Mouse (Mus musculus) thymus, postnatal 4 days (tissue): ENCODE data around the gene Rdm1.
"Not testable (repeated sequence)": the region's sequence is repeated elsewhere in the genome, so short reads cannot be mapped to it uniquely, and the experiment has no call there.

Experiments
- DNase-seq: peaks from one replicate; pipeline ENCODE4 v3.0.0; 2021

The Rdm1 gene

GRCm38 (mm10) chr11:101616948-101617767, 9.8 kb upstream of the Rdm1 start:
- no peak for DNase-seq

DNA sequence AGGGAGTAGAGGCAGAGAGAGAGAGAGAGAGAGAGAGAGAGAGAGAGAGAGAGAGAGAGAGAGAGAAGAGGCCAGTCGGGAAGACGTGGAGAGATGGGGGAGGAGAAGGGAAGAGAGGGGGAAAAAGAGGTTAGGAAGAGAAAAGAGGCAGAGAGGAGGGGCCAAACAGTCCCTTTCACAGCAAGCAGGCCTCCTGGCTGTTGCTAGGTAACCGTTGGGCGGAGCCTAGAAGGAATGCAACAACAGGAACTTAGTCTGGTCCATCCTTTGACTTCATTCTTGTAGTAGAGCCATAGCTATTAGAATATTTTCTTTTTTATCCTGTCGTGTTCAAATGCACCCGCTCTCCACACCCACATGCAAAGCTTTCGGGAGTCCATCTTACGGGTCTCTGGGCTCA, 9.1 kb upstream of the Rdm1 start:
- DNase-seq, result peak; percentile 75

DNA sequence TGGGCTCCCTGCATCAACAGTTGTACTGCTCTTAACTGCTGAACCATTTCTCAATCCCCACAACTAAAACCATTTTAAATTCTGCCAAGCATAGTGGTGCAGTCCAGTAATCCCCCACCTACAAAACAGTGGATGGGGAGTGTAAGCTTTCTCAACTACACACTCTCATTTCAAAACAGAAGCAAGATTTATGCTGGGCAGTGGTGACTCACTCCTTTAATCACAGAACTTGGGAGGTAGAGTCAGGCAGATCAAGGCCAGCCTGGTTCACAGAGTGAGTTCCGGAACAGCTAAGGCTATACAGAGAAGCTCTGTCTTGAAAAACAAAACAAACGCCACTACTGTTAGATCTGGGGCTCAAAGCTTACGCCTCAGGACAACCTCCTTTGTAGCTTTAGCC, 8.4 kb upstream of the Rdm1 start:
- no peak for DNase-seq

- not testable (repeated sequence) for DNase-seq
These were observed 6.9 kb upstream of the Rdm1 start for GRCm38 (mm10) chr11:101620022-101620655.

GRCm38 (mm10) chr11:101626649-101626994, 373 bp upstream of the Rdm1 start:
- no peak for DNase-seq

GRCm38 (mm10) chr11:101627857-101628559, 1.0 kb downstream of the Rdm1 start:
- peak; percentile 93 for DNase-seq

DNA sequence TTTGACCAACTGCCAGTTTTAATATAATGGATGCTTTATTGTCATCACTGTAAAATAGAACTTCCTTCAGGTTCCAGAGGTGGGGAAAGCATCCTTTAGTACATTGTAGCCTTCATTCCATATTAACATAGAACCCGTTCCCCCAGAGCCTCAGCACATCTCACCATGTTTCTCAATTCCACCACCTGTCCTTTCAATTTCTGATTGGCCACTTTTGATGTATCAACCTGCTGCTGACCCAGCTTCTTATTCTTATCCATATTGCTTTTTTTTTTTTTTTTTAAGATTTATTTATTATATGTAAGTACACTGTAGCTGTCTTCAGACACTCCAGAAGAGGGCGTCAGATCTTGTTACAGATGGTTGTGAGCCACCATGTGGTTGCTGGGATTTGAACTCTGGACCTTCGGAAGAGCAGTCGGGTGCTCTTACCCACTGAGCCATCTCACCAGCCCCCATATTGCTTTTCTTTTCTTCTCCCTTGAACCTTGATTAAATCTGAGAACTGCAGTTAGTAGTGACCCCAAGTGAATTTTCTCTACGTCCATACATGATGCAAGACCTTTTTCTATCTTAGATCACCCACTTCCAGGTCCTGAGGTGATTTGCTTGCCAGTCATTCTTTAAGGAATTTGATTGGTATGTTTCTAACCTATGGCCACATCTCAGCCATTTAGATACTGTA, 1.9 kb downstream of the Rdm1 start:
- not testable (repeated sequence) for DNase-seq

DNA sequence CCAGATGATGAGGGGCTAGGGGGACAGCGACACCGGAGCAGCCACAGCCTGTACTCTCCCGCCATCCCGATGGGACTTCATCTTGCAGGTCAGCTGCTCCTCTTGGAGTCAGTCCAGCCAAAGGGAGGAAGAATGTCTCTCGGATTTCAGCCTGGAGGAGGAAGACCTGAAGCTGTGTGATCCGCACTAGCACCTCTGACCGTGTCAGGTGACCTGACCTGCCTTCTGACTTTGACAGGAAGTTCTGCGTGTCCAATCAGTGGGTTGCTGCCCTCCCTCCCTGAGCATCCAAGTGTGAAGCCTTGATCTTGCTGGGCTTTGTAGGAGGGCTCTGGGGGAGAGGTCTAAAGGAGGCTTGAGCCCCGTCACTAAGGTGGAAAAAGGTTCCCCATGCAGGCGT, 8.7 kb downstream of the Rdm1 start:
- no peak for DNase-seq

DNA sequence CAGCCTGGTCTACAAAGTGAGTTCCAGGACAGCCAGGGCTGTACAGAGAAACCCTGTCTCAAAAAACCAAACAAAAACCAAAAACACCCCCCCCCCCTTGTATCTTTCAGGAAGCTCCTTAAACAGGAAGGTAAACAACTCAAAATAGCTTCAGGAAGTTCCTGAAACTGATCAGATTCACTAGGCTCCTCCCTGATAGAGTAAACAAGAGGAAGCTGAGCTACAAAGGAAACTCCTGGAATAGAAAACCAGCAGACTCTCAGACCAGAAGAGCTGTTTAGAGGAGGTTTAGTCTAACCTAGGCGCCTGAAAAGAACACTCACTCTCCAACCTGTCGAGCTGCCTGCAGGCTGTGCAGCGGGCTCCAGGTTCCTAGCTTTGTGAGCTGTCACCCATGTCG, 12.8 kb downstream of the Rdm1 start:
- DNase-seq, result no peak

DNA sequence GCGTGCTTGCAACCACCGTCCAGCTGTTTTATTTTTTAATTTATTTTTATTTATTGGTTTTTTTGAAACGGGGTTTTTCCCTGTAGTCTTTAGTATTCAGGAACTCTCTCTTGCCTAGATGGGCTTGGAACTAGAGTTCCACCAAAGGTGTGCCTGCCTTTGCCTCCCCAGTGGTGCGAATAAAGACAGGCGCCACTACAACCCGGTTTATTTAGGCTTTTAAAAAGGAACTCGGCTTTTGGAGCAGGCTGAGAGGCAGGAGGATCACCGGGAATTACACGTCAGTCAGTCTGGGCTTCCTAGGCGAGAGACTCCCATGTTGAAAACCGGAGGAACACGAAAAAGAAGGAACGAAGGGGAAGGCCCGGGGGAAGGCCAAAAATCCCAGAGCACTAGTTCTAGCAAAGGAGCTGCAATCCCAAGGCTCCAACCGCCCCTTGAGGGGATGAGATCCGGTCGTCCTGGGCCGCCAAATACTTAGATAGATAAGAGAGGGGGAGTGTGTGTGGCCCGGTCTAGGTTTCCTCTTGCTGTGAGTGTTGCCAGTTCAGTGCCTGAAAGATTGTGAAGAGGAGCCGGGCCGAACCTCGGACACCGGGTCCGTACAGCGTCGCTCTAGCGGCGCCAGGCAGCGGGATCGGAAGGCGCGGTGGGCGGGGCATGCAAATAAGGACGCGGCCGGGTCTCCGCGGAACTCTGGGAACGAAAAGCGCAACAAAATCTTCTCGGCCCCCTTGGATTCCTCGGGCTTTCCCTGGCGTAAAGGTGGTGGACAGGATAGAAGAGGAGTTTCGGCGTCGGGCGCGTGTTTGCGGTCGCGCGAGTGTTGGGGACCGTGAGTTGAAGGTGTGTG, 14.1 kb downstream of the Rdm1 start:
- DNase-seq, result peak; percentile 83

GRCm38 (mm10) chr11:101641710-101642642, 15.0 kb downstream of the Rdm1 start:
- DNase-seq, result peak; percentile 20

DNA sequence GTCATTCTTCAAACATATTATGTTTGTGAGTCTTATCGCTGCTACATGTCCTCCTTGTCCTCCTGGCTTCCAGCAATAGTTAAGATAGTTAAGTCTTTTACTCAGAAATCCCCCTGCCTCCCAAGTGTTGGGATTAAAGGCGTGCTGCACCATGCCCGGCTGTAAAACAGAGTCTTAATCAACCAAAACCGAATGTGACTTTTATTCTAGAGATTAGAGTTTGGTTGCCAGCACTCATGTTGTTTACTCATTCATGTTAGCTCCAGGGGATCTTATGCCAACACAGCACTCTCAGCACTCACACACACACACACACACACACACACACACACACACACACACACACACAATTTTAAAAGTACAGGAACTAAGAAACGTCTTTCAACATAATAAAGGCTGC, 15.9 kb downstream of the Rdm1 start:
- no peak for DNase-seq

DNA sequence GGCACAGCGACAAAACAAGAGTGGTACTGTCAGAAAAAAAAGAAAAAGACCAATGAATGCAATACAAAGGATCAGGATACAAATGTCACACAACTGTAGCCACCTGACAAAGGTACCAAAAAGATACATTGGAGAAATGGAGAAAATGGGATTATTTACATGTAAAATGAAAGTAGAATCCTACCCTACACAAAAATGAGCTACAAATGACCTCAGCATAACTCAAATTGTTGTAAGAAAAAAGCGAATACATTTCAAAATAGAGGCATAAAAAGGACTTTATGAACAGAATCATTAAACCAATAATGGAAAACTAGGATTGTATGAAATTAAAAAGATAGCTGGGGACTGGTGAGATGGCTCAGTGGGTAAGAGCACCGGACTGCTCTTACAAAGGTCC, 17.6 kb downstream of the Rdm1 start:
- no peak for DNase-seq

GRCm38 (mm10) chr11:101645043-101645410, 18.0 kb downstream of the Rdm1 start:
- DNase-seq, result not testable (repeated sequence)

DNA sequence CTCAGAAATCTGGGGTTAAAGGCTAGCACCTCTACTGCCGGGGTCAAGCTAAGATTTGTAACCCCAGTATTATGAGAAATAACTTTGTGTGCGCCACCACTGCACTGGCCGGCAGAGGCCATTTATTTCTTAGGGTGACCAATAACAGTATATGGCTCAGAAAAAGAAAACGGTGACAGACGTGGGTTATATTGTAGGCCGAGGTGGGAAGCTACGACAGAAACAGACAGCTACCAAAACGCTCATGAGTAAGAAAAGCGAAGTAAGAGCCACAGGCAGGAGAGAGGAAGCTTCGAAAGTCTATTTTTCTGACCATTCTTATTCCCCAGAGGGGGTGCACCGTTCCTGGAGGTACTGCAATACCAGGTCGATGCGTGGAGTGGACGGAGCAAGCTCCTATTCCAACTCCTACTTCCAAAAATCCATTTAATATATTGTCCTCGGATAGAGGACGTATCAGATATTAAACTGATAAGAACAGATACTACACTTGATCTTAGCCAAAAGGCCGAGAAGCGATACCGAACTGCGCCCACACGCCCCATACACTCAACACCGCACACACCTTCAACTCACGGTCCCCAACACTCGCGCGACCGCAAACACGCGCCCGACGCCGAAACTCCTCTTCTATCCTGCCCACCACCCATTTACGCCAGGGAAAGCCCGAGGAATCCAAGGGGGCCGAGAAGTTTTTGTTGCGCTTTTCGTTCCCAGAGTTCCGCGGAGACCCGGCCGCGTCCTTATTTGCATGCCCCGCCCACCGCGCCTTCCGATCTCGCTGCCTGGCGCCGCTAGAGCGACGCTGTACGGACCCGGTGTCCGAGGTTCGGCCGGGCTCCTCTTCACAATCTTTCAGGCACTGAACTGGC, 18.7 kb downstream of the Rdm1 start:
- DNase-seq, result peak; percentile 76

DNA sequence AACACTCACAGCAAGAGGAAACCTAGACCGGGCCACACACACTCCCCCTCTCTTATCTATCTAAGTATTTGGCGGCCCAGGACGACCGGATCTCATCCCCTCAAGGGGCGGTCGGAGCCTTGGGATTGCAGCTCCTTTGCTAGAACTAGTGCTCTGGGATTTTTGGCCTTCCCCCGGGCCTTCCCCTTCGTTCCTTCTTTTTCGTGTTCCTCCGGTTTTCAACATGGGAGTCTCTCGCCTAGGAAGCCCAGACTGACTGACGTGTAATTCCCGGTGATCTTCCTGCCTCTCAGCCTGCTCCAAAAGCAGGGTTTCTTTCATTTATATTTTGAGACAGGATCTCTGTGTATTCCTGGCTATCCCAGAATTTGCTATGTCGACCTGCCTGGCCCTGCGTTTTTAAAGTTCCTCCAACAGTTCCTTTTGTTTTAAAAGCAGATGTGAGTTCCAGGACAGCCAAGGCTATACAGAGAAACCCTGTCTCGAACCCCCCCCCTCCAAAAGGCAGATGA, 19.3 kb downstream of the Rdm1 start:
- not testable (repeated sequence) for DNase-seq

DNA sequence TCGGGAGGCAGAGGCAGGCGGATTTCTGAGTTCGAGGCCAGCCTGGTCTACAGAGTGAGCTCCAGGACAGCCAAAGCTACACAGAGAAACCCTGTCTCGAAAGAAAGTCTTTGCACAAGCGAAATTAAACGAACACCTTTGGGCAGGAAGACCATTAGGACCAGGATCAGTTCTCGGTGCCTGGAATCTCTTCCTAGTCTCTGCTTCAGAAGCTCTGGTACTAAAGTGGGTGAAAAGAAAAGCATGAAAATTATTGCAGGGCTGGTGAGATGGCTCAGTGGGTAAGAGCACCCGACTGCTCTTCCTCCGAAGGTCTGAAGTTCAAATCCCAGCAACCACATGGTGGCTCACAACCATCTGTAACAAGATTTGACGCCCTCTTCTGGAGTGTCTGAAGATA, 20.1 kb downstream of the Rdm1 start:
- not testable (repeated sequence) for DNase-seq

- DNase-seq, result no peak
These were observed 29.4 kb downstream of the Rdm1 start for GRCm38 (mm10) chr11:101656356-101656755.

- DNase-seq, result no peak
These were observed 30.5 kb downstream of the Rdm1 start for GRCm38 (mm10) chr11:101657528-101657885.
